ENCODE assay signal across 13 mouse cellular contexts in the genomic region with DNA sequence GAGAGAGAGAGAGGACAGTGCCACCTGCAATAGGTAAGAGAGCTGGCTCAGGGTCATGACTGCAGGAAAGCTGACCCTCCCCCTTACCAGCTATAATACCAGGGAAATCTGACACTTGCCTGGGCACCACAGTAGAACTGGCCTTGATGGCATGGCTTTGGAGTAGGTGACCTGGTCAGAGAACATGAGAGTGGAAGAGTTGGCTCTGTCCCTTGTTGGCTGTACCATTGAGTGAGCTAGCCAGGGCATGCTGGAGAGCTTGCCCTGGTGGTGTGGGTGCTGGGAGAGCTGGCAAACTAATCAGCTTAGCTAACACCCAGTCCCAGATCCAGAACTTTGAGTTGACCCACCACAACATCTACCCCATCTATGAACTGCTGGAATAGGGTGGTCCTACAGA.
"Had no signal": no experiment of that assay in that cellular context is flagged by ENCODE, and none has a peak within 500 bp of the region (broad histone marks: within the 10 kb centered on the region; RNA-seq: fewer than 3 reads in every experiment).

No protein-coding gene starts in this region.

- H3K4me2 ChIP-seq: kidney, embryonic 15.5 days; liver, embryonic 13.5 days; lung, embryonic 15.5 days; midbrain, embryonic 12.5 days; stomach, embryonic 15.5 days had no signal

- H3K4me1 ChIP-seq: kidney, embryonic 15.5 days; limb, embryonic 10.5 days; liver, embryonic 13.5 days; lung, embryonic 15.5 days; midbrain, embryonic 12.5 days; stomach, embryonic 15.5 days had no signal

- H3K9me3 ChIP-seq: kidney, embryonic 15.5 days; limb, embryonic 10.5 days; liver, embryonic 13.5 days; lung, embryonic 15.5 days; midbrain, embryonic 12.5 days; stomach, embryonic 15.5 days had no signal

- H3K27me3 ChIP-seq: kidney, embryonic 15.5 days; liver, embryonic 13.5 days; lung, embryonic 15.5 days; midbrain, embryonic 12.5 days; stomach, embryonic 15.5 days had no signal

- H3K9ac ChIP-seq: kidney, embryonic 15.5 days; liver, embryonic 13.5 days; liver, postnatal 0 days; lung, embryonic 15.5 days; midbrain, embryonic 12.5 days; stomach, embryonic 15.5 days had no signal

- H3K27ac ChIP-seq: kidney, embryonic 15.5 days; left cerebral cortex, adult 2 months; limb, embryonic 10.5 days; liver, embryonic 13.5 days; lung, embryonic 15.5 days; midbrain, embryonic 12.5 days; stomach, embryonic 15.5 days had no signal

- H3K4me3 ChIP-seq: kidney, embryonic 15.5 days; left cerebral cortex, adult 2 months; limb, embryonic 10.5 days; liver, embryonic 13.5 days; lung, embryonic 15.5 days; midbrain, embryonic 12.5 days; stomach, embryonic 15.5 days had no signal

- H3K36me3 ChIP-seq: kidney, embryonic 15.5 days; limb, embryonic 10.5 days; liver, embryonic 13.5 days; lung, embryonic 15.5 days; midbrain, embryonic 12.5 days; stomach, embryonic 15.5 days had no signal

- DNase-seq: kidney, postnatal 14 days; liver, embryonic 13.5 days; liver, postnatal 0 days; lung, postnatal 14 days; right cerebral cortex, postnatal 14 days; thymus, postnatal 4 days had no signal

- ATAC-seq: liver, postnatal 0 days; midbrain, embryonic 16.5 days had no signal
